Mouse (Mus musculus): ENCODE results near the gene Etl4. TPM values are rescaled to one million over a fixed set of nuclear protein-coding genes. Genes with fewer than 3 reads are reported as not detected.

The Etl4 gene
- total RNA-seq (2021): 10 to 100 TPM; 36.8 to 38.5 TPM

GRCm38 (mm10) chr2:19909171-19909899, at the start of gene Etl4:
Etl4 (plus strand) TSS chr2:19909780.
- peak; percentile 53 for DNase-seq

- DNase-seq: no peak
Observed at GRCm38 (mm10) chr2:19869167-19869566, 40.4 kb upstream of the Etl4 start.

GRCm38 (mm10) chr2:19871881-19872280, 37.7 kb upstream of the Etl4 start:
- peak; percentile 5 for DNase-seq

- DNase-seq: no peak
Observed at GRCm38 (mm10) chr2:19890875-19891274, 18.7 kb upstream of the Etl4 start.

GRCm38 (mm10) chr2:19909900-19910780, 560 bp downstream of the Etl4 start:
- DNase-seq: no peak

- DNase-seq: no peak
Observed at GRCm38 (mm10) chr2:19910781-19911175, 1.2 kb downstream of the Etl4 start.

GRCm38 (mm10) chr2:19919190-19919589, 9.6 kb downstream of the Etl4 start:
- peak; percentile 78 for DNase-seq

- no peak for DNase-seq
Observed at GRCm38 (mm10) chr2:19930009-19930408, 20.4 kb downstream of the Etl4 start.

GRCm38 (mm10) chr2:19933836-19934235, 24.3 kb downstream of the Etl4 start:
- DNase-seq: no peak

GRCm38 (mm10) chr2:19945205-19945604, 35.6 kb downstream of the Etl4 start:
- no peak for DNase-seq

- no peak for DNase-seq
Observed at GRCm38 (mm10) chr2:19953028-19953427, 43.4 kb downstream of the Etl4 start.

GRCm38 (mm10) chr2:19966445-19966844, 56.9 kb downstream of the Etl4 start:
- no peak for DNase-seq

GRCm38 (mm10) chr2:20037671-20038070, 128.1 kb downstream of the Etl4 start:
- DNase-seq: no peak

- DNase-seq: no peak
Observed at GRCm38 (mm10) chr2:20072377-20072776, 162.8 kb downstream of the Etl4 start.

- no peak for DNase-seq
Observed at GRCm38 (mm10) chr2:20076118-20076796, 166.7 kb downstream of the Etl4 start.

GRCm38 (mm10) chr2:20084781-20085180, 175.2 kb downstream of the Etl4 start:
- DNase-seq: no peak

GRCm38 (mm10) chr2:20105456-20105855, 195.9 kb downstream of the Etl4 start:
- DNase-seq: no peak

GRCm38 (mm10) chr2:20111703-20112102, 202.1 kb downstream of the Etl4 start:
- no peak for DNase-seq

- DNase-seq: no peak
Observed at GRCm38 (mm10) chr2:20125914-20126313, 216.3 kb downstream of the Etl4 start.

- no peak for DNase-seq
Observed at GRCm38 (mm10) chr2:20131792-20132191, 222.2 kb downstream of the Etl4 start.

- no peak for DNase-seq
Observed at GRCm38 (mm10) chr2:20138426-20138825, 228.8 kb downstream of the Etl4 start.

GRCm38 (mm10) chr2:20145368-20145767, 235.8 kb downstream of the Etl4 start:
- DNase-seq: no peak

- DNase-seq: no peak
Observed at GRCm38 (mm10) chr2:20167073-20167472, 257.5 kb downstream of the Etl4 start.

Data from heart, postnatal 4 days (tissue).